Mouse (Mus musculus): Measurements from ENCODE around the gene Slit3.

- TF ChIP-seq CTCF (IDR thresholded peaks at IDR 0.05; ENCODE audit: low read depth) (no peak), EP300 (IDR thresholded peaks at IDR 0.05; ENCODE audit: low read depth) (no peak)
Observed at GRCm38 (mm10) chr11:35325131-35325995, 204.3 kb downstream of the Slit3 start.

Measured in liver, embryonic 14.5 days (tissue).